Mouse (Mus musculus) spleen, postnatal 4 days (tissue): ENCODE data around the gene Hspd1.
"Not testable (repeated sequence)": the region's sequence is repeated elsewhere in the genome, so short reads cannot be mapped to it uniquely, and the experiment has no call there.

Experiments
- DNase-seq, 2 experiments: peaks; one replicate each; pipeline ENCODE4 v3.0.0; 2022; ENCODE audit warnings: low spot score in 2 of 2

The Hspd1 gene

DNA sequence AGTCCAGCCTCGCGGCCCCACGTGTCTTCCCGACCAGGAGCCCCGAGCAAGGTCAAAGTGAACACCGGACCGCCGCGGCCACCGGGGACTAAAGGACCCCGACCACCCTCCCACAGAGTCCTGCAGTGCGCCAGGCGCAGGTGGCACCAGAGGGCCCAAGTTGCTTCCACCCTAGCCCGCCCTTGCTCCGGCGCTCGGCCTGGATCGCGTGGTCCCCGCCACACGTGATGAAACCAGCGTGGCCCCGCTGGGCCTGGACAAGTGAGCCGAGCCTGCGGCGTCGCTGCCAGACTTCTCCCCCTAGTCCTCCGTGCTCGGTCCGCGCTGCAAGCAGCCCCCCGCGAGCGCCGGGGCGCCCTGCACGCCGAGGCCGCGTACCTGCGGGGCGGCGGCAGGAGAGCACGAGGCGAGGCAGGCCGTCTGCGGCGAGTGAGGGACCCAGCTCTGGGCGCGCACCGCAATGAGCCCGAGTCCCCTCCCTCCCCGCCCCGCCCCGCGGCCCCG lies 590 bp downstream of the Hspd1 start:
- DNase-seq = peak in 1 of 2 experiments; percentile 55

DNA sequence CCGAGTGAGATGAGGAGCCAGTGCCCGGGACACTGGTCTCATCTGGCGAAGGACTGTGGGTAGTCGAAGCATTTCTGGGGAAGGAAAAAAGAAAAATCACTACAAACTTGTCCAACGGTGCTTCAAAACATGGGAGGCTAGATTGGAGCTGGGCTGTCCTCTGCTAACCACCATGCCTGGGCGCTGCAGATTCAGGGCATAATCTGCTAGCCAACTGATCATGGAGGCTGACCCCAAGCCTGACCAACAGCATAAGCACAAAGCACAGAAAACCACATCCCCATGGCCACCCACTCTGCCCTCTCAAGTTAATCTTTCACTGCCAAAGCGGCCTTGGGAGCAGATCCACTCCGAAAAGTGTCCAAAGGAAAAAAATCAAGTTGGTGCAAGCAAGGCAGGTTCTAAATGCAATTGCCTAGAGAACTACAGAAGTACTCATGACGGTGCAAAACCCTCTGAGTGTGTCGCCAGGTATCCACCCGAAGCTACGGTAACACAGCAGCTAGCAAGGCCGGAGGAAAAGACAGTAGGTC lies 1.1 kb downstream of the Hspd1 start:
- DNase-seq = peak in 1 of 2 experiments; percentile 16

DNA sequence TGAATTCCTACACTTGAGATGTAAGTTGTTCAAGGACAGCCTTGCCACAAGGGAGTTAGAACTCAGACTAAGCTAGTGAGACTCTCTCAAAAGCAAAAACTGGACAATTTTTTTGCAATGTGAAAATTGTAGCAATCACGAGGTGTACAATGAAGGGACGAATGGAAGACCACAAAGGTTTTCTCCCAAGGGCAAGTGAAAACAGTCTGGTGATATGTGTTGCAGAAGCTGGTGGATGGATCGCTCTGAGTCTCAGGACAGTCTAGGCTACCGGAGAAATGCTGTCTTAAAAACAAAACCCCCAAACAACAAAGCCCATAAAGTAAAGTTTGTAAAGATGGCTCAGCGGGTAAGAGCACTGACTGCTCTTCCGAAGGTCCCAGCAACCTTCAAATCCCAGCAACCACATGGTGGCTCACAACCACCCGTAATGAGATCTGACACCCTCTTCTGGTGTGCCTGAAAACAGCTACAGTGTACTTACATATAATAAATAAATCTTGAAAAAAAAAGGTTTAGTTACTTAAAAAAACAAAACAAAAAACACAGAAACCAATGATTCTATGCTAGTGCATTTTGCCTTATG lies 2.2 kb downstream of the Hspd1 start:
- no peak for DNase-seq

DNA sequence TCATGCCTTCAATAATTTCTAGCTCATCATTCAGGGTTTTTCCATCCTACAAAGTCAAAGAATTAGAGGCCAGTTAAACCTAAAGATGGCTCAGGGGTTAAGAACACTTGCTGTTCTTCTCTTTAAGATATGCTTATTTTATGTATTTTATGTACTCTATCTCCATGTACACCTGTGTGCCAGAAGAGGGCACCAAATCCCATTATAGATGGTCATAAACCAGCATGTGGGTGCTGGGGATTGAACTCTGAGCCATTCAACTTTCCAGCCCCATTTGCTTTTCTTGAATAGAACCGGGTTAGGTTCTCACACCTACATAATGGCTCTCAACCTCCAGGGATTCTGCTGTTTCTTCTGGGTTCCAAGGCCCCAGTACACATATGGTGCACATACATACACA lies 5.9 kb downstream of the Hspd1 start:
- no peak for DNase-seq

DNA sequence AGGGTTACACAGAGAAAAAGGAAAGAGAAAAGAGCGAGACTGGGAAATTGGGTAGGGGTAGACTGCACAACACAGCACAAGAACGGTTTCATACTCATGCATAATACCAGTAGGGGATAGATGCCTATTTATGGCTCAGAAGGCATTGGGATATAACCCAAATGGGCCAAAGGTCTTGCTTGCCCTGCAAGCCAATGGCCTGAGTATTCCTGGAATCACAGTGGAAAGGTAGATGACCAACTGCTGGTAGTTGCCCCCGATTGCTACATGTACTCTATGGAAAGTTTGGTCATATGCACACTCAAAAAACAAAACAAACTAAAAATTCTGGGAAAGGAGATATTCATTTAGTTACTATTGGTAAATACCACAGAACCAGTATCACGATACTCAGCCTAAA lies 8.4 kb downstream of the Hspd1 start:
- DNase-seq = no peak

DNA sequence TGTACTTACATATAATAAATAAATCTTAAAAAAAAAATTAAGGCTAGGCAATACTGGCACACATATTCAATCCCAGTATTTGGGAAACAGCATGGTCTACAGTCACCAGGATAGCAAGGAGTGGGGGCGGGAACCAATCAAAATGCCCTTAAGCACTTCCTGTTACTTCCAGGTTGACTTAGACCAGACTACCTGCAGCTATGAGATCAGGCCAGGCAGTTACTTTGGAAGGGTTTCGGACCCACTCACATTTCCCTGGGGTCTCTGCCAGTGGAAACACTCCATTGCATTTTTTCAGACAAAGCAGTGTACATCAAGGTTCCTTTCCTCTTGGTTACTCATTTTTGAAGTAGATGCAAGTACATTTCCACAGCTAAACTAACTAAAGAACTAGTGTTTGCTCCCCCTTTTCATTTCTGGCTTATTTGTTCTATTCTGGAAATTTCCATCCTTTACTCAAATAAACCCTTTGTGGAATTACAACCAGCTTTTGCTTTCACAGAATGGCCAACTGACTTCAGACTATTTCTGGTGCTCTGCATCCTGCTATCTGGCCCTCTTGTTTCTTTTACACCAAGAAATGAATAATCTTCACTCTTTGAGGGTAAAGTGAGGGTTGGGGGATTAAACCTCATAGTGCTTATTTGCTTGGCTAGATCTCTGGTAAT lies 11.1 kb downstream of the Hspd1 start:
- no peak for DNase-seq

DNA sequence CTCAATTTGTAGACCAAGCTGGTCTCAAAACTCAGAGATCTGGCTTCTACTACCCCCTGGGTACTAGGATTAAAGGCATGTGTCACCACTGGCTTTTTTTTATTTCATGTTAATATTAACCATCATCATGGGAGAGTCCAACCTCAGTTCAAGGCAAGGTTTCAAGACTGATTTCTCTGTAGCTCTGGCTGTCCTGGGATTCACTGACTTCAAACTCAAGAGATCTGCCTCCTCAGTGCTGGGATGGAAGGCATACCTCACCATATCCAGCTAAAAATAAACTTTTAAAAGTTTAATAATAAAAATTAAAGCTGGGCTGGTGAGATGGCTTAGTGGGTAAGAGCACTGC lies 11.7 kb downstream of the Hspd1 start:
- DNase-seq = no peak

DNA sequence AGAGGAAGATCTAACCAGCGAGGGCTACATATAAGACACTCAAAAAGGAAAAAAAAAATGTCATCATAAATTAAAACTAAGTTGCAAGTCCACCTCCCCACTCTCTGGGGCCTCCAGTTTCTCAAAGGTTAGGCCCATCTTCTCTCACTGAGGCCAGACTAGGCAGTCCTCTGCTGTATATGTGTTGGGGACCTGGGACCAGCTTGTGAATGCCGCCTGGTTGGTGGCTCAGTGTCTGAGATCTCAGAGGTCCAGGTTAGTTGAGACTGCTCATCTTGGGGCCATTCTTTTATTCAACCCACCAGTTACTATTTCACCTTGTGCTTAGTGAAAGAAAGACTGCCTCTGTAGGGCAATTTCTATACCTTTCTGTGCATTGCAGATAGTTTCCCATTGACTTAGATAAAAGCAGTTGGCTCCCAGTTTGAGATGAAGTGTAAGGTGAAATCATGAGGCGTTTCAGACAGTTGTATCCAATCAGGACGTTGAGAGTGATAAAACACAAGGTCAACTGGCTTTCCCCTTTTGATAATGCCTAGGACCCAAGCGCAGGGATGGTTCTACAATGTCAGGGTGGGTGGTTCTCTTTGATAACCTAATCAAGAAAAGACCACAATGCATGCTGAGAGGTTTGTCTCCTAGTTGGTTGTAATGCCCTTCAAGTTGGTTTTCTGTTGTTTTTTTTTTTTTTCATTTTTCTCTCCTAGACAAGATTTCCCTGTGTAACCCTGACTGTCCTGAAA lies 12.2 kb downstream of the Hspd1 start:
- no peak for DNase-seq

DNA sequence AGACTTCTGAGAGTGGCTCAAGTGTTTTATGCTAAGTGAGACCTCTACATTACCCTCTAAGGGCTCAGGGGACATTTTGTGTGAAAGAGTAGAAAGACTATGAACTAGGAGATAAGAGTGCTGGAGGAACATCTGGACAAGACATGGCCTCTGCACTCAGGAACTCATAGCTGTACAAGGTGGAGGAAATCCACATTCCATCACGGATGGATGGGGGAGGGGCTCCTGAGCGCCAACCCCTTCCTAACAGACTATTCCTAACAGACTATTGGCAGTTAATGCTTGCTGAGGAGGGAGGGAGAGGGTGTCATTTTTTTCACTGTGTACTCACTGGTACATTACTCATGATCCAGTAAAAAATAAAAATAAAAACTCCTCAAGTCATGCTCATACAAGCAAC lies 13.3 kb downstream of the Hspd1 start:
- no peak for DNase-seq

DNA sequence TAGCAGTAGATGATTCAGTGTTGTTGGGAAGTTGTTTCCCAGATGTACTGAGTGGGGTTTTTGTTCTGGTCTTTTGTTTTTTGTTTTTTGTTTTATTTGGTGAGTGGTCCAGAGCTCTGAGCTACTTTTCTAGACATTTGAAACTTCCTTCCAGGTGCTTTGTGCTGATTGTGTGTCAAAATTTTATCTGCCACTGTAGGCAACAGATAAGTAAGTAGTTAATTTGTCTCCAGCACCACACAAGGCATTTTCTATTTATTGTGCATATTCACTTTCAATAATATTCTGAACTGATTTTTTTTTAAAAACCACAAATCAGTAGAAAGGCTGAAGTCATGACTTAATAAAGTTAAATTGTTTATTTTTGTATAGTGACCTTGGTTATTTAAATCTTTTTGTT lies 15.7 kb downstream of the Hspd1 start:
- not testable (repeated sequence) for DNase-seq

DNA sequence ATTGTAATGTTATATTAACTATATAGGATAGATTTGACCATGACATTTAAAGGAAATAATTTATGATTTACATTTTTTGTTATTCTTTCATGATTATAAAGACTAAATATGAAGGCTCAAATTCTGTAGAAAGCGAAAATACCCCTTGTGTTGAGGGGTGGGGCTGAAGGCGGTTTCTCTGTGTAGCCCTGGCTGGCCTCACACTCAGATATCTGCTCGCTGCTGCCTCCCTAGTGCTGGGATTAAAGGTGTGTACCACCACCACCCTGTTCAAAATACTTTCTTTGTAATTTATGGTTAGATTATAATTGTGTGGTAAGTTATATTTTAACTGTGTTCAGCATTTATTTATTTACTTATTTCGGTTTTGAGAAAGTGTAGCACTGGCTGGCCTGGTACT lies 26.3 kb downstream of the Hspd1 start:
- DNase-seq = no peak

DNA sequence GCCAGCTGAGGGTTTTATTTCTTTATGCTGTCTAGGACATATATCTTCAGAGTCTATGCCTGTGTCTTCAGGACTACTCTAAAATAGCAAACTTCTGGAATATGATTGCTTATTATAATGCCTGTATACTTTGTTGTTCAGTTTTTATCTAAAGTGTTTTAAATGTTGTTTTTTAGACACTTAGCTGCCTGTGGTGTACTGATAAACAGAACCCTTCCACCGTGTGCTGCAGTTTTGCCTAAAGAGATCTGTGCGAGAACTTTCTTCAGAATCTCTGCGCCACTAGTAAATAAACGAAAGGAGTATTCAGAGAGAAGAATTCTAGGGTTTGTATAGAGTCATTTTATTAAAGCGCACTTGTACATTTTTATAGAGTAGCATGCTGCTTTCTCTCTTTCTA lies 26.9 kb downstream of the Hspd1 start:
- no peak for DNase-seq

DNA sequence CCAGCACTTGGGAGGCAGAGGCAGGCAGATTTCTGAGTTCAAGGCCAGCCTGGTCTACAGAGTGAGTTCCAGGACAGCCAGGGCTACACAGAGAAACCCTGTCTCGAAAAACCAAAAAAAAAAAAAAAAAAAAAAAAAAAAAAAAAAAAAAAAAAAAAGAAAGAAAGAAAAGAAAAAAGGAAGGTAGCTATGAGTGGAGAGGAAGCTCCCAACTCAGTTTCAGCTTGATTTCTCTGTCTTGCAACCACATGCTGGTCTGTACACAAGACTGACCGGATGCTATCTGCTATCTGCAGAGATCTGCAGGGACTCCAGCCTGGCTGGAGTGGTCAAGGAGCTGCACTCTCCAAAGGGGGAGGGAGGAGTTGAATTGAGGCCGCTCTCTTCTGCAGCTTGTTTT lies 29.7 kb downstream of the Hspd1 start:
- not testable (repeated sequence) for DNase-seq

DNA sequence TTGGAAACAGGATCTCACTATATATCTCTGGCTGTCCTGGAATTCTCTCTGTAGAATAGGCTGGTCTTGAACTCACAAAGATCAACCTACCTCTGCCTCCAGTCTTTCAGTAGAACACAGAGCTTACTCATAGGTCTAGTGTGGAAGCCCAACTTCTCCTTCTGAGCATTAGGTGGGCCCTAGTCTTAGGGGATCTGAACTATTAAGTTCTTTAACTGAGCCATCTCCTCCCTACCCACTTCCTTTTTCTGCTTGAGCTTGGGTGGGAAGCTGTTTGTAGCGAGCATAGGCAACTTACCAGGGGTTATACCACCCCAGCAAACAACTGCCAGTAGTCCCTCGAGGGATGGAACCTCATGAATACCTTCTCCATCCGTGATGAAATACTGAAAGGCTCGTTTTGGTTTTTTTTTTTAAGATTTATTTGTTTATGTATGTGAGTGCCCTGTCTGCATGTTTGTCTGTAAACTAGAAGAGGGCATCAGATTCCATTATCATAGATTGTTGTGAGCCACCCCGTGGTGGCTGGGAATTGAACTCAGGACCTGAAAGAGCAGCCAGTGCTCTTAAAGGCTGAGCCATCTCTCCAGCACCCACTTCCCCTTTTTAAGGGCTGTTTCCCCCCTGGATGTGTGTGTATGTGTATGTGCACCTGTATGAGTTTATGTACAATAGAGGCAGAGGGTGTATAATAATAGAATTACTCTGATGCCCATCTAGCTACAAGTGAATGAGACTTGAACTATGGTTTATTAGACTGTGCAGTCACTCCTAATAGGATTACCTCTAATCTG lies 32.5 kb downstream of the Hspd1 start:
- no peak for DNase-seq

DNA sequence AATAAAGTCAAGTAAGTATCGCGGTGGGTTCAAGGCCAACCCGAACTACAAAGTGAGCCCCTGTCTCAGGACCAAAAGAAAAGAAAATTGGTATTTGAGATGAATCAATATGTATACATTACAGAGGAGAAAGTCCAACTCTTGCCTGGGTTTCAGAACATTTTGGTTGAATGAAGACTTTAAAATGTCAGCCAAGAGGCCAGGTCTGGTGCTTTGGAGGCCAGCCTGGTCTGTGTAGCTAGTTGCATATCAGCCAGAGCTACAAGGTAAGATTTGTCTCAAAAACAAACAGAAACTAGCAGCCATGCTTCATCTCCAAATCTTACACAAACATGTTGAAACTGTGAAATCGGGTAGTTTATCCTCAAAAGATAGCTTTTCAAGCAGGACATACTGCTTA lies 34.4 kb downstream of the Hspd1 start:
- DNase-seq = no peak

DNA sequence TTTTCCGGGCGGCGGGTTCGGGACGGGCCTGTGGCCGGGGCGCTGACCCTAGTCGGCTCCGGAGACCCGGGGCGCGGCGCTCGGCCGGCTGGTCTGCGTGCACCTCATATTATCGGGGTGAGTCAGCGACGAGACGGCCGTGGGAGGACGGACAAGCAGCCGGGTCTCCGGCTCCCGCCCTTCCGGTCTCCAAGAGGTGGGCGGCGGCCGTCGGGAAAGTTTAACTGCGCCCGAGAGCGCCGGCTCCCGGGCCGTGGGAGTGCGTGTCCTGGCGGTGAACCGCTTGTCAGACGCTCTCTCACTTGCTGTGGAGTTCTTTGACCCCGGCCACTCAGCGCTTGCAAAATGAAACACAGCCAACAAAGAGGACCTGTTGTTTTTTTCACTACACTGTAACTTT lies 35.0 kb downstream of the Hspd1 start:
- peak; percentile 77 to 88 for DNase-seq

DNA sequence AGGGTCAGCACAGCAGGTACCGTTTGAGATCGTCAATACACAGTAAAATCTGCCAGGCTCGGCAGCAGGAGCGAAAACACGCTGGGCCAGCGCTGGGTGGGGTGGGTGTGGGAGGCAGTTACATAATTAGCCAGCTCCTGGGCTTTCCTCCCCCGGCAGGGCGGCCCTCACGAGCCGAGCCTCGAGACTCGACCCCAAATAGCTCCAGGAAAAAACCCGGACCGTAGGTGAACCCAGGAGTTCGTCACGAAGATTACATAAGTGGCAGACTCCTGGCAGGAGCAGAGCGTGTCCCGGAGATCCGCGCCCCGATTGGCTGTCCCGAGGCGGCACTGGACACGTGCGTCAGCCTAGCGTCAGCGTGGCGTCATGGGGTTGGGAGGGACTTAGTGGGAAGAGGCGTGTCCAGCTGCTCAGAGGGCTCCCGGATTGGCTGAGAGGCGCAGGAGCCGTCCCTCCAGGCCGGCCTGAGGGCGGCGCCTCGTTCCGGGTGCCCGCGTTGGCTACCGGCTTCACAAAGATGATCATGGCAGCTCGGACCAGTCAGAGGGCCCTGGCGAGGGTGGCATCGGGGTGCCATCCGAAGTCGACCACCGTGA lies 35.6 kb downstream of the Hspd1 start, which contains the start of gene Coq10b:
Coq10b (plus strand) TSS at position 416 of the 599 bp plus-strand sequence.
- peak; percentile 97 to 98 for DNase-seq

DNA sequence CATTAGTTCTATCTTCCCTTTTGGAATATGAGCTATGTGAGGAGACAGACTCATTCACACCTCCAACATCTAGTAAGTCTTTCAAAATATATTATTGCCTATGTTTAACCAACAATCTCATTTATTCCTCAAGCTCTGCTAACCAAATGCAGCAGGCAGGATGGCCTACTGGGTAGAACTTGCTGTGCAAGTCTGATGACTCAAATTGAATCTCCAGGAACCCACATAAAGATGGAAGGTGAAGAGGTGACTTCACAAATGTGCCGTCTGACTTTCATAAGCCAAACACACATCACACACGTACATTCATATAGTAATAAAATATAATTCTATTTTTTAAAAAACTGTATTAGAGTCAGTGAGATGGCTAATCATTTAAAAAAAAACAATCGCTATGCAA lies 36.4 kb downstream of the Hspd1 start:
- DNase-seq = no peak

DNA sequence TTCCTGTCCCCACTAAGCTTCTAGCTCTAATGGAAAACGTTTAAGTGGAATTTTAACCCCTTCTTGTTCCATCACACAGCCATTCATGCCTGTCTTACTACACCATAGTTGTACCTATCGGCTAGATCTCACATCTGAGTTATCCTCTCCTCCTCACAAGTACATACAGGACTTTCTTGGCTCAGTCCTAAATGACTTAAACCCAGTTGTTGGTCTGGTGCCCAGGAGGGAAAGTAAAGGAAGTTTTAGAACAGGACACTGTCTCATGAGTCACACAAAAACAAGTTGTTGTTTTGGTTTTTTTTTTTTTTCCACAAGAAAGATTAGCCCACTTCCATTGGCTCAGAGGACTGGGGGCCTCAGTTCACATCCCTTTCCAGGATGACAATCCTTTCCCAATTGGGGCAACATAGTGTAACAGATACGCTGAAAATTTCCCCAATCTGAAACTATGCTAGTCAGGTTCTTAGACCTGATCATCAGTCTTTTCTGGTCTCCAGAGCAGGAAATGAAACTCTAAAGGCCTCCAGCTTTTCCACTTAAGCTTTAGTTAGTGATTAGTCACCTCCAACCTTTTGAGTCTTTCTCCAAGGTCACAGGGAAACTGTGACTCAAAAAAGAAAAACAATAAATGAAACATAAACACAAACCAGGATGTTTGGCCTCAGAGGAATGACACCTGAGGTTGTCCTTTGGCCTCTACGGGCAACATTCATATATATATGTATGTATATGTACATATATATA lies 39.0 kb downstream of the Hspd1 start:
- no peak for DNase-seq

DNA sequence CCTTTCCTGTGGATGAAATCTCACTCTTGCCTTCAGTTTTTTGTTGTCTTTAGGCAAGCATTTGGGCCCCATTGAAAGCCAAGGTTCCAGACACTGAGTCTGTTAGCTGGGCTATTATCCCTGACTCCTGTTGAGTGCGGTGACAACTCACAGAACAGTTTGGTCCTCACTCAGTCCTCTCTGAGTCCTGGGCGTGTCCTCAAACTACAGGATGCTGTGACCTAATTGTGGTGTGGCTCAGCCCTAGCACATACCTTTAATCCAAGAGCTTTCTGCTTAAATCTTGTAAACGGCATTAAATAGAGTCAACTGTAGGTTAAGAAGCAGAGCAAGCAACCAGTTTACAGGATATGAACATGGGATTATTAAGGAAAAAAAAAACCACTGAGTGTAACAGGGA lies 44.9 kb downstream of the Hspd1 start:
- no peak for DNase-seq

DNA sequence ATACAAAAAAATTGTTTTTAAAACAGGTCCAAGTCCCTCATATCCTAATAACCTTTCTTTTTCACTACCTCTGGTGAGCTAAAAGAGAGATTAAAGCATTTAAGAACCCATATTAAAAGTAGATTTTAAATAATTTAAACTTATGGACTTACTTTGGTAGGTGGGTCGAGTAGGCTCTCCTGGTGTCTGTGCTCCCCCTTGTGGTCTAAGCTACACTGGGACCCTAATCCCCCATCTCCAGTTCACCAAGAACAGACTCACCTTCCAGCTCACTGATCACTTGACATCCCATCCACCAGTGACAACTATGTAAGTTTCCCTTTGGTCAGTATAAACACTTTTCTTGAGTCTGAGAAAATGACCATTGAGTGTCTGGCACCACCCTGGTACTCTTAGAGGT lies 45.8 kb downstream of the Hspd1 start:
- no peak for DNase-seq
